Mouse (Mus musculus): ENCODE results near the gene Slc22a22. TPM values are rescaled to one million over a fixed set of nuclear protein-coding genes. Genes with fewer than 3 reads are reported as not detected.

Gene Slc22a22
- polyA plus RNA-seq (2015; fragmentation: Nextera tagmentation; extraction: Ambion mirVana): not detected in 2 replicates

GRCm38 (mm10) chr15:57477525-57477924 is at the start of gene Slc22a22:
Gene Slc22a22 (minus strand): TSS chr15:57477625.
- Histone ChIP-seq H3K4me2 (ENCODE audit: low read depth, low read length) (no peak within 1 kb of the TSS), H3K27me3 (ENCODE audit: control insufficient read depth, insufficient read depth, low read depth, low read length) (no peaks in the 10 kb centered on the region), H3K9me3 (replicated peaks; ENCODE audit: control insufficient read depth, low read length) (no peaks in the 10 kb centered on the region), H3K4me1 (ENCODE audit: control insufficient read depth, low read depth, low read length) (no peaks in the 10 kb centered on the region), H3K4me3 (ENCODE audit: low read depth, low read length) (no peak within 1 kb of the TSS), H3K36me3 (ENCODE audit: control insufficient read depth, insufficient read depth) (no peaks in the 10 kb centered on the region), H3K27ac (ENCODE audit: low read length) (no peak within 1 kb of the TSS), H3K9ac (ENCODE audit: low read depth, low read length) (no peak within 1 kb of the TSS)
- ATAC-seq (ENCODE audit: low read depth): no peak
- 57% methylated on average over 2 of the region's 2 CpGs for WGBS (ENCODE audit: insufficient replicate concordance)

GRCm38 (mm10) chr15:57523510-57524298 is 46.3 kb upstream of the Slc22a22 start:
- Histone ChIP-seq H3K36me3 (ENCODE audit: control insufficient read depth, insufficient read depth) (no peaks in the 10 kb centered on the region), H3K27ac (ENCODE audit: low read length) (no peak overlapping the region), H3K4me2 (ENCODE audit: low read depth, low read length) (no peak overlapping the region), H3K4me1 (ENCODE audit: control insufficient read depth, low read depth, low read length) (no peaks in the 10 kb centered on the region), H3K27me3 (ENCODE audit: control insufficient read depth, insufficient read depth, low read depth, low read length) (no peaks in the 10 kb centered on the region), H3K9me3 (replicated peaks; ENCODE audit: control insufficient read depth, low read length) (no peaks in the 10 kb centered on the region), H3K9ac (ENCODE audit: low read depth, low read length) (no peak overlapping the region), H3K4me3 (ENCODE audit: low read depth, low read length) (no peak overlapping the region)
- ATAC-seq (ENCODE audit: low read depth): no peak
- WGBS (ENCODE audit: insufficient replicate concordance): 63% methylated on average over 10 of the region's 10 CpGs

- ATAC-seq (ENCODE audit: low read depth): no peak
- WGBS (ENCODE audit: insufficient replicate concordance): 24% methylated on average over 1 of the region's 1 CpGs
- H3K4me3 ChIP-seq (ENCODE audit: low read depth, low read length): no peak overlapping the region
- no peaks in the 10 kb centered on the region for H3K4me1 ChIP-seq (ENCODE audit: control insufficient read depth, low read depth, low read length)
- H3K4me2 ChIP-seq (ENCODE audit: low read depth, low read length): no peak overlapping the region
- no peaks in the 10 kb centered on the region for H3K27me3 ChIP-seq (ENCODE audit: control insufficient read depth, insufficient read depth, low read depth, low read length)
- no peak overlapping the region for H3K9ac ChIP-seq (ENCODE audit: low read depth, low read length)
- no peaks in the 10 kb centered on the region for H3K9me3 ChIP-seq (replicated peaks; ENCODE audit: control insufficient read depth, low read length)
- no peaks in the 10 kb centered on the region for H3K36me3 ChIP-seq (ENCODE audit: control insufficient read depth, insufficient read depth)
- no peak overlapping the region for H3K27ac ChIP-seq (ENCODE audit: low read length)
These were observed 44.7 kb upstream of the Slc22a22 start for GRCm38 (mm10) chr15:57522160-57522559.

GRCm38 (mm10) chr15:57509185-57510172 is 32.1 kb upstream of the Slc22a22 start:
- ATAC-seq (ENCODE audit: low read depth): no peak
- Histone ChIP-seq H3K36me3 (ENCODE audit: control insufficient read depth, insufficient read depth) (no peaks in the 10 kb centered on the region), H3K9ac (ENCODE audit: low read depth, low read length) (no peak overlapping the region), H3K4me3 (ENCODE audit: low read depth, low read length) (no peak overlapping the region), H3K27me3 (ENCODE audit: control insufficient read depth, insufficient read depth, low read depth, low read length) (no peaks in the 10 kb centered on the region), H3K4me1 (ENCODE audit: control insufficient read depth, low read depth, low read length) (no peaks in the 10 kb centered on the region), H3K27ac (ENCODE audit: low read length) (no peak overlapping the region), H3K9me3 (replicated peaks; ENCODE audit: control insufficient read depth, low read length) (no peaks in the 10 kb centered on the region), H3K4me2 (ENCODE audit: low read depth, low read length) (no peak overlapping the region)
- 51% methylated on average over 21 of the region's 21 CpGs for WGBS (ENCODE audit: insufficient replicate concordance)

- no peaks in the 10 kb centered on the region for H3K36me3 ChIP-seq (ENCODE audit: control insufficient read depth, insufficient read depth)
- no peak overlapping the region for H3K4me3 ChIP-seq (ENCODE audit: low read depth, low read length)
- WGBS (ENCODE audit: insufficient replicate concordance): 52% methylated on average over 11 of the region's 11 CpGs
- H3K4me2 ChIP-seq (ENCODE audit: low read depth, low read length): no peak overlapping the region
- H3K9me3 ChIP-seq (replicated peaks; ENCODE audit: control insufficient read depth, low read length): no peaks in the 10 kb centered on the region
- H3K27ac ChIP-seq (ENCODE audit: low read length): no peak overlapping the region
- H3K4me1 ChIP-seq (ENCODE audit: control insufficient read depth, low read depth, low read length): no peaks in the 10 kb centered on the region
- H3K9ac ChIP-seq (ENCODE audit: low read depth, low read length): no peak overlapping the region
- no peaks in the 10 kb centered on the region for H3K27me3 ChIP-seq (ENCODE audit: control insufficient read depth, insufficient read depth, low read depth, low read length)
- ATAC-seq (ENCODE audit: low read depth): no peak
These were observed 31.1 kb upstream of the Slc22a22 start for GRCm38 (mm10) chr15:57508242-57509184.

- H3K9me3 ChIP-seq (replicated peaks; ENCODE audit: control insufficient read depth, low read length): no peaks in the 10 kb centered on the region
- no peaks in the 10 kb centered on the region for H3K4me1 ChIP-seq (ENCODE audit: control insufficient read depth, low read depth, low read length)
- no peaks in the 10 kb centered on the region for H3K36me3 ChIP-seq (ENCODE audit: control insufficient read depth, insufficient read depth)
- no peaks in the 10 kb centered on the region for H3K27me3 ChIP-seq (ENCODE audit: control insufficient read depth, insufficient read depth, low read depth, low read length)
- no peak overlapping the region for H3K4me2 ChIP-seq (ENCODE audit: low read depth, low read length)
- no peak for ATAC-seq (ENCODE audit: low read depth)
- no peak overlapping the region for H3K9ac ChIP-seq (ENCODE audit: low read depth, low read length)
- H3K27ac ChIP-seq (ENCODE audit: low read length): no peak overlapping the region
- H3K4me3 ChIP-seq (ENCODE audit: low read depth, low read length): no peak overlapping the region
- WGBS (ENCODE audit: insufficient replicate concordance): 41% methylated on average over 9 of the region's 9 CpGs
These were observed 26.8 kb upstream of the Slc22a22 start for GRCm38 (mm10) chr15:57504126-57504705.

GRCm38 (mm10) chr15:57503656-57504055 is 26.2 kb upstream of the Slc22a22 start:
- no peak overlapping the region for H3K27ac ChIP-seq (ENCODE audit: low read length)
- WGBS (ENCODE audit: insufficient replicate concordance): 73% methylated on average over 3 of the region's 3 CpGs
- H3K36me3 ChIP-seq (ENCODE audit: control insufficient read depth, insufficient read depth): no peaks in the 10 kb centered on the region

GRCm38 (mm10) chr15:57501559-57501958 is 24.1 kb upstream of the Slc22a22 start:
- no peaks in the 10 kb centered on the region for H3K4me1 ChIP-seq (ENCODE audit: control insufficient read depth, low read depth, low read length)
- no peaks in the 10 kb centered on the region for H3K27me3 ChIP-seq (ENCODE audit: control insufficient read depth, insufficient read depth, low read depth, low read length)
- no peak overlapping the region for H3K27ac ChIP-seq (ENCODE audit: low read length)
- no peak for ATAC-seq (ENCODE audit: low read depth)
- no peaks in the 10 kb centered on the region for H3K9me3 ChIP-seq (replicated peaks; ENCODE audit: control insufficient read depth, low read length)
- H3K4me2 ChIP-seq (ENCODE audit: low read depth, low read length): no peak overlapping the region
- no peaks in the 10 kb centered on the region for H3K36me3 ChIP-seq (ENCODE audit: control insufficient read depth, insufficient read depth)
- no peak overlapping the region for H3K9ac ChIP-seq (ENCODE audit: low read depth, low read length)
- H3K4me3 ChIP-seq (ENCODE audit: low read depth, low read length): no peak overlapping the region

More at GRCm38 (mm10) chr15:57503656-57504055, 26.2 kb upstream of the Slc22a22 start:
- Histone ChIP-seq H3K4me2 (ENCODE audit: low read depth, low read length) (no peak overlapping the region), H3K4me1 (ENCODE audit: control insufficient read depth, low read depth, low read length) (no peaks in the 10 kb centered on the region), H3K9me3 (replicated peaks; ENCODE audit: control insufficient read depth, low read length) (no peaks in the 10 kb centered on the region), H3K27me3 (ENCODE audit: control insufficient read depth, insufficient read depth, low read depth, low read length) (no peaks in the 10 kb centered on the region), H3K9ac (ENCODE audit: low read depth, low read length) (no peak overlapping the region), H3K4me3 (ENCODE audit: low read depth, low read length) (no peak overlapping the region)
- no peak for ATAC-seq (ENCODE audit: low read depth)

All from liver, embryonic 16.5 days (tissue).